Mouse (Mus musculus) hindbrain, embryonic 14.5 days (tissue): Measurements from ENCODE around the gene Cdv3. TPM values are rescaled to one million over a fixed set of nuclear protein-coding genes. Genes with fewer than 3 reads are reported as not detected.

Source experiments
- ATAC-seq: fragments of 200-750 bp; cut with Nextera tagmentation; 2 replicates; pipeline ENCODE4 v1.8.0; 2017; ENCODE audit warnings: moderate number of reproducible peaks, mild to moderate bottlenecking, moderate TSS enrichment, moderate library complexity; ENCODE audit not compliant: low FRiP score
- DNase-seq: peaks from one replicate; pipeline ENCODE4 v3.0.0-alpha.2; 2015; ENCODE audit warnings: low spot score
- H3K27ac ChIP-seq: fragments of 300-500 bp; sonication (generic); 2 replicates; pipeline ENCODE4 v1.5.1; 2014; ENCODE audit warnings: mild to moderate bottlenecking, moderate library complexity
- H3K27me3 ChIP-seq: fragments of 300-500 bp; sonication (generic); 2 replicates; pipeline ENCODE4 v1.6.1; 2014; ENCODE audit warnings: mild to moderate bottlenecking, low read length, mixed read lengths; ENCODE audit not compliant: control insufficient read depth, insufficient read depth
- H3K36me3 ChIP-seq: fragments of 300-500 bp; sonication (generic); replicated peaks from 2 replicates; pipeline ENCODE4 v1.6.1; 2014; ENCODE audit not compliant: control insufficient read depth, insufficient read depth
- H3K4me1 ChIP-seq: fragments of 300-500 bp; sonication (generic); replicated peaks from 2 replicates; pipeline ENCODE4 v1.6.1; 2014; ENCODE audit warnings: antibody characterized with exemption, low read length, mixed read lengths; ENCODE audit not compliant: control insufficient read depth, insufficient read depth
- H3K4me2 ChIP-seq: fragments of 300-500 bp; sonication (generic); replicated peaks from 2 replicates; pipeline ENCODE4 v1.6.1; 2014; ENCODE audit warnings: mild to moderate bottlenecking, moderate library complexity
- H3K4me3 ChIP-seq: fragments of 300-500 bp; sonication (generic); replicated peaks from 2 replicates; pipeline ENCODE4 v1.5.1; 2014; ENCODE audit warnings: mild to moderate bottlenecking, low read length
- H3K9ac ChIP-seq: fragments of 300-500 bp; sonication (generic); 2 replicates; pipeline ENCODE4 v1.6.1; 2014
- H3K9me3 ChIP-seq: fragments of 300-500 bp; sonication (generic); 2 replicates; pipeline ENCODE4 v1.6.1; 2016; ENCODE audit warnings: low read length; ENCODE audit not compliant: control insufficient read depth
- WGBS: fragments of 180-500 bp; shearing (Covaris S2); extraction: QIAGEN DNeasy Blood & Tissue Kit; methylation state at CpG from one replicate; pipeline ENCODE4 v1.1.7; 2014; 5-methylcytosine and 5-hydroxymethylcytosine counted together
- polyA plus RNA-seq: library from polyadenylated mRNA; unstranded; fragments of >200 nt; fragmentation: Nextera tagmentation; extraction: Ambion mirVana; gene quantifications from 2 replicates; pipeline ENCODE4 v1.2.1, GENCODE M21; 2014

Gene Cdv3
- polyA plus RNA-seq, 1 experiment from 2014 or later: 62.4 TPM

GRCm38 (mm10) chr9:103378686-103379085, 13.0 kb upstream of the Cdv3 start:
- WGBS: 43% methylated on average over 10 of the region's 10 CpGs
- Histone ChIP-seq H3K27me3 (no peaks in the 10 kb centered on the region), H3K4me3 (no peak overlapping the region), H3K27ac (no peak overlapping the region), H3K4me2 (no peak overlapping the region), H3K36me3 (no peaks in the 10 kb centered on the region), H3K9ac (no peak overlapping the region), H3K4me1 (no peaks in the 10 kb centered on the region), H3K9me3 (no peaks in the 10 kb centered on the region)
- ATAC-seq: no peak
- DNase-seq: no peak

DNA sequence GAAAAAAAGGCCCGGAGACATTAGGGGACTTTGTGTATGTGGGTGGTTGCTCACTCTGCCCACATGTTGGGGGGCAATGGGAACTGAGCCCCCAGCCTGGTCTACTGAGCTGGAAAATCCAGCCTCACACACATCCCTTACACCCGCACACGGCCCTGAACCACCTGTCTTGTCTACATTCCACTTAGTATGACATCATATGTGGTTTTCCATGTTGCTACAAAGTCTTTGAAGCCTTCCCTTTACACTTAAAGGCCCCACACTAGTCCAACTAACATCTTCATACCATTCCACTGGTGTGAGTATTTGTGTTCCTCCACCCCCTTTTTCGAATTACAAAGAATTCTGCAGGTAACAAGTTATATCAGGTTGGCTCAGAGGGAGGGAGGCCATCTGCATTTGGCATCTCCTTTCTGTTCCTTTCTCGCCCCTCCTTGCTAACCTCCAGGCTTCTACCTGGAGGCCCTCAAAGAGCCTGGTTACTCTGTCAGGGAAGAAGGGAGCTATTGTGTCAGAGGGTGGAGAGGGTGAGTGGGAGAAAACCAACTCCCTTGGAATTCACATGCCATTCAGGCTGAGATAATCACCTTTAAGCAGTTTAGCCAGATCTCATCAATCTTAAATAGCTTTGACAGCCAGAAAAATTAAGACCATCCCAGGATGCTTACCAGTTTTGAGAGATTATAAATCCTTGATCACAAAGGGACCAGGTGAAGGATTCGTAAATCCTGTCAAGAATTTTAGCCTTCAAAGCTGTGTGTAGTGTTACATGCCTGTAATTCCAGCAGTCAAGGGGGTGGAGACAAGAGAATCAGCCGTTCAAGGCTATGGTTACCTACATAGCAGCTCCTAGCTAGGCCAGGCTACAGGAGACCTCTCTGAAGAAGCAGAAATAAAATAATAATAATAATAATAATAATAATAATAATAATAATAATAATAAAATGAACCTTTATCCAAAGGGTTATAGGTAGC, 11.0 kb upstream of the Cdv3 start:
- no peaks in the 10 kb centered on the region for H3K9me3 ChIP-seq
- H3K36me3 ChIP-seq: no peaks in the 10 kb centered on the region
- no peak overlapping the region for H3K4me3 ChIP-seq
- no peaks in the 10 kb centered on the region for H3K27me3 ChIP-seq
- no peak overlapping the region for H3K4me2 ChIP-seq
- DNase-seq (no peak), ATAC-seq (no peak)
- no peaks in the 10 kb centered on the region for H3K4me1 ChIP-seq
- no peak overlapping the region for H3K9ac ChIP-seq
- WGBS: 77% methylated on average over 7 of the region's 7 CpGs
- no peak overlapping the region for H3K27ac ChIP-seq

DNA sequence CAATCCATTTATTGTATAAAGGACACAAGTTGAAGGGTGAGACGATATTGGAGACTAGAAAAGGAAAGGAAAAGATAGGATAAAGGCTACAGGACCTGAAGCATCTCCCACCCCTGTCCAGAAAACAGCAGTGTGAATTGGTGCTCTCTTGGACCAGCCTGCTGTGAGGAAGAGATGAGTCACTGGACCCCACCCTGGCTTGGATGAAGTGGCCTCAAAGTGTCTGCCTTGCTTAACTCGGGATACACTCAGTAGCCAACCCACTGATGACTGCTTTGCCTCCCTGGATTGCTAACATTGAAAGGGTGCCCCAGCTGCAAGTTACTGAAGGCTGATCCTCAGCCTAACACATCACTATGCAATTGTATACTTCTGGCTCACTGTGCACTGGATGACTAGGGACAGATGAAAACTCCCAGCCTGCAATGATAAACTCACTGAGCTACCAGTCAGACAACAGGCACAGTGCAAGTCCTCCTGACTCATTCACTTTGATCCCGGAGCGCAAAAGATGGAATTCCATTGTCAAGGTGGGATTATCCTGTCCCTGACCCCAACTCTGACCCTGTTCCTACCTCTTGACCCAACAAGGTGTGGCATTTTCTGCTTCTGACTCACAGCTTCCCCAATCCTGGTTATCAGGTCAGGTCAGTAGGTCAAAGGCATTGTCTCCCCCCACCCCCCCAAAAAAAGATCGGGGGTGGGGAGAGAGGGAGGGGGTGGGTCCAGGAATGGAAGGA, 6.8 kb upstream of the Cdv3 start:
- no peak for DNase-seq
- H3K9ac ChIP-seq: no peak overlapping the region
- H3K4me1 ChIP-seq: no peaks in the 10 kb centered on the region
- 88% methylated on average over 5 of the region's 5 CpGs for WGBS
- H3K27me3 ChIP-seq: no peaks in the 10 kb centered on the region
- H3K4me2 ChIP-seq: no peak overlapping the region
- ATAC-seq: no peak
- H3K9me3 ChIP-seq: no peaks in the 10 kb centered on the region
- H3K4me3 ChIP-seq: no peak overlapping the region
- H3K36me3 ChIP-seq: no peaks in the 10 kb centered on the region
- no peak overlapping the region for H3K27ac ChIP-seq

DNA sequence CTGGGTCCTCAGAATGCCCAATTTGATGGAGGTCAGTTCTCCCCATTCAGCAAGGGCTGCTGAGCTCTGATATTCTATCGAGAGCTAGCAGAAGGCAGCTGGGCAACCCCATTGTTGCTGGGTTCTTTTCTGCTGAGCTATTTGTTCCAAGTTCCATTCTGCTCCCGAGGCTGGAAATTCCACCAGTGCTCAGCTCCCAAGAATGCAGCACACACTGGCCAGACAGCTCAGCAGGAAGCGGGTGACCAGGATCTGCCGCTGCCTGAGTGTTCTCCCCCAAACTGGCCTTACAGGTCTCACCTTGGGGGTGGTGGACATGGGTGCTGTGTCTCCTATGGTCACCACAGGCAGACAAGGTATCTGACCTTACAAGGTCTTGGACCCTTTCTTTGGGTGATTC, 4.3 kb upstream of the Cdv3 start:
- WGBS: 50% methylated on average over 4 of the region's 4 CpGs
- DNase-seq: no peak
- Histone ChIP-seq H3K36me3 (no peaks in the 10 kb centered on the region), H3K27ac (no peak overlapping the region), H3K9me3 (no peaks in the 10 kb centered on the region), H3K4me2 (no peak overlapping the region), H3K27me3 (no peaks in the 10 kb centered on the region), H3K4me3 (no peak overlapping the region), H3K9ac (no peak overlapping the region), H3K4me1 (peaks cover 7% of the 10 kb centered on the region)
- ATAC-seq: no peak

GRCm38 (mm10) chr9:103366356-103366755, 716 bp upstream of the Cdv3 start:
- no peaks in the 10 kb centered on the region for H3K9me3 ChIP-seq
- no peaks in the 10 kb centered on the region for H3K27me3 ChIP-seq
- peaks cover 11% of the 10 kb centered on the region for H3K36me3 ChIP-seq
- no peak for DNase-seq
- peak overlapping the region; percentile 61 for H3K4me2 ChIP-seq
- peak overlapping the region; percentile 48 for H3K9ac ChIP-seq
- H3K4me1 ChIP-seq: peaks cover 21% of the 10 kb centered on the region
- WGBS: 53% methylated on average over 9 of the region's 9 CpGs
- H3K27ac ChIP-seq: peak overlapping the region; percentile 39
- ATAC-seq: no peak
- H3K4me3 ChIP-seq: peak overlapping the region; percentile 95

DNA sequence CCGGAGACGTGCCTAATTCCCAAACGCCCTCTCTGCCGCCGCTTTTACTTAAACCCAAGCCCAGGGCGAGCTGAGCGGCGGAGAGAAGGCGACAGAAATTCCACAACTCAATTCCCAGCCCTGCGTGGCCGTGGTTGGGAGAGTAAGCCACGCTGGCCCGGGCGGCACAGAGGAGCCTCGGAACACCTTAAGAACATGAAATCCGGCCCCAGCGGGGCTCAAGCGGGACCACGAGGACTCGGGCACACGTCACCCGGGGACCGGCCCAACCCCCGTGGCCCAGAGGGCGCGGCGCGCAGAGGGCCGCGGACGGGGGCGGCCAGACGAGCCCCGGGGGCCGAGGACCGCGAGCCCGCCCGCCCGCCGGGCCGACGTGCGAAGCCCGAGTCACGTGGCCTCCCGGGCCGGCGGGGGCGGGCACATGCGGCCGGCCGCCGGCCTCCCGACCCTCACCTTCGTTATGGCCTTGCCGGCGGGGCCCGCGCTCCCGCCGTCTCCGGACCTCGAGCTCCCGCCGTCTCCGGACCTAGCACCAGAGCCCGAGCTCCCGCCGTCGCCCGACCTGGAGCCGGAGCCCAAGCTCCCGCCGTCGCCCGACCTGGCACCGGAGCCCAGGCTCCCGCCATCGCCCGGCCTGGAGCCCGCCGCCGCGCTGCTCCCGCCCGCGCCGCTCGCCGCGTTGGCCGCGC, 895 bp downstream of the Cdv3 start:
- no peaks in the 10 kb centered on the region for H3K9me3 ChIP-seq
- 5% methylated on average over 71 of the region's 94 CpGs for WGBS
- H3K4me1 ChIP-seq: peaks cover 21% of the 10 kb centered on the region
- ATAC-seq: peak; percentile 5; the same call in 1 of the 2 replicates
- peak overlapping the region; percentile 97 for H3K27ac ChIP-seq
- H3K36me3 ChIP-seq: peaks cover 23% of the 10 kb centered on the region
- H3K4me2 ChIP-seq: peak overlapping the region; percentile 96
- H3K4me3 ChIP-seq: peak overlapping the region; percentile 95
- H3K9ac ChIP-seq: peak overlapping the region; percentile 93
- DNase-seq: peak; percentile 46
- no peaks in the 10 kb centered on the region for H3K27me3 ChIP-seq

GRCm38 (mm10) chr9:103363730-103364417, 1.8 kb downstream of the Cdv3 start:
- no peaks in the 10 kb centered on the region for H3K9me3 ChIP-seq
- WGBS: 2% methylated on average over 21 of the region's 21 CpGs
- H3K4me3 ChIP-seq: peak overlapping the region; percentile 95
- 0 out of 2 replicates have a peak overlapping the region, but pooled peaks have one; percentile 97 for H3K27ac ChIP-seq
- ATAC-seq (no peak), DNase-seq (peak; percentile 35)
- peak overlapping the region; percentile 96 for H3K4me2 ChIP-seq
- H3K4me1 ChIP-seq: peaks cover 21% of the 10 kb centered on the region
- H3K9ac ChIP-seq: peak overlapping the region; percentile 93
- H3K27me3 ChIP-seq: no peaks in the 10 kb centered on the region
- H3K36me3 ChIP-seq: peaks cover 32% of the 10 kb centered on the region

- Histone ChIP-seq H3K4me3 (peak overlapping the region; percentile 95; the same call in 1 of the 2 replicates), H3K4me2 (peak overlapping the region; percentile 96), H3K27ac (no peak overlapping the region), H3K27me3 (no peaks in the 10 kb centered on the region), H3K9me3 (no peaks in the 10 kb centered on the region), H3K36me3 (peaks cover 38% of the 10 kb centered on the region), H3K9ac (peak overlapping the region; percentile 93; the same call in 1 of the 2 replicates), H3K4me1 (peaks cover 21% of the 10 kb centered on the region)
- no peak for ATAC-seq
- no peak for DNase-seq
- 75% methylated on average over 6 of the region's 6 CpGs for WGBS
Observed at GRCm38 (mm10) chr9:103363088-103363487, 2.6 kb downstream of the Cdv3 start.
